Mouse (Mus musculus) brain, embryonic 14.5 days (tissue): ENCODE measurements around the gene Ctu2. TPM values are rescaled to one million over a fixed set of nuclear protein-coding genes. Genes with fewer than 3 reads are reported as not detected.
A peak's percentile ranks its signal among the peaks of the same experiment; 100 is the strongest.

Experiments
- DNase-seq: peaks from one replicate; pipeline ENCODE4 v3.0.0-alpha.2; 2011; ENCODE audit warnings: low read depth
- CTCF ChIP-seq: fragments of 200-500 bp; IDR thresholded peaks from 2 replicates; pipeline ENCODE4 v1.5.1; 2012; ENCODE audit warnings: inconsistent platforms, mild to moderate bottlenecking, moderate library complexity, borderline replicate concordance; ENCODE audit not compliant: insufficient read depth, insufficient read length; ENCODE audit errors: extremely low read depth
- POLR2A ChIP-seq: fragments of 200-500 bp; IDR thresholded peaks from 2 replicates; pipeline ENCODE4 v1.6.1; 2012; ENCODE audit warnings: mild to moderate bottlenecking, inconsistent platforms, borderline replicate concordance; ENCODE audit not compliant: poor library complexity, insufficient read depth, insufficient read length, severe bottlenecking; ENCODE audit errors: extremely low read depth
- polyA plus RNA-seq: library from polyadenylated mRNA; depleted of rRNA; stranded (reverse); fragments of >200 nt; gene quantifications from 2 replicates; pipeline ENCODE4 v1.2.3, GENCODE M21; 2012

Gene Ctu2
- polyA plus RNA-seq, 1 experiment, result 58.5 TPM

DNA sequence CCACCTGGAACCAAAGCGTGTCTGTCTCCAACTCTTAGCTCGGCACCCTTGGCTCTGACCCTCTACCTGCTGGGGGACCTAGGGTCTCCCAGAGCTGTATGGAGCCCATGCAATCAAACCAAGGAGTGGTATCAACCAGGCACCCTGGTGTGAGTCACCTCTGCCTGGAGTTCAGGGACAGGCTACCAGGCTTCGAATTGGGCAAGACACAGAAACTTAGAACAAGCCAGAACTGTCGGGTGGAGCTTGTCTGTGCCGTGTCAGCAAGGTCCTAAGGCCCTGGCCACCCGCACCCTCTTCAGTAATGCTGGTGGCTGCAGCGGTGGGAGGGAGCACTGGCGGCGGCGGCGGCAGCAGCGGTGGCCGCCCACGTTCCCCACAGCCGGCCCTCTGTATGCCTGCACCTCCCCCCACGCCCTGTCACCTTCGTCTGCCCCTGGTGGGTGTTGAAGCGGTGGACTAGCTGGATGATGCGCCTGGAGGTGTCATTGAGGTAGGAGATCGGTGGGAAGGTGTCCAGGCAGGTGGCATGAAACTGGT, 39.3 kb upstream of the Ctu2 start:
- TF ChIP-seq CTCF (no peak), POLR2A (no peak)
- no peak for DNase-seq

DNA sequence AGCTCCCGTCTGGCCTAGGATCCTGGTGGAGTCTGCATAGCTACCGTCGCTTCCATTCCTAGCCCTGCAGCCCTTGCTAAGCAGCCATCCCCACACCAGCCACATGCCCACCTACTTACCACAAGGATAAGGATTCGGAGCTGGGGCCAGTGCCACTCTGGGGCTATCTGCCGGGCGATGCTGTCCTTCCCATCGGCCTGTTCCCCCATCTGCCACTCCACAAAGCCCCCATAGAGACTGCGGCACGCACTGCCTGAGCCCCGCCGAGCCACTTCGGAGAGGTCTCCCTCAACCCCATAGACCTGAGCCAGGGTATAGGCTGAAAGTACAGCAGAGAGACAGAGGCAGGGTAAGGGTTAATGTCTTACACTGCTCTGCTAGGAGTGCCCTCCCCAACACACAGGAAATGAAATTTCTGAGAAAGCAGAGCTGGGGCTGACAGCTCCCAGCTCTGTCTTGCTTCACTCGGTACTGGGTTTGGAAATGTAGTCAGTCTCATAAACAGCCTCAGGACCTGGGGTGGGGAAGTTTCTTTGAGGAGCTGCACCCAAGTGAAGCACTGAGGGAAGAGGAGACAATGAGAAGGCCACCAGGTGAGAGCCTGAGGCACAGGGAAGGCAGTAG, 38.1 kb upstream of the Ctu2 start:
- TF ChIP-seq CTCF, result no peak
- TF ChIP-seq POLR2A, result no peak
- no peak for DNase-seq

GRCm38 (mm10) chr8:122439336-122439735, 36.6 kb upstream of the Ctu2 start:
- DNase-seq, result no peak
- TF ChIP-seq POLR2A, result no peak
- TF ChIP-seq CTCF, result no peak

- TF ChIP-seq POLR2A (no peak), CTCF (no peak)
- DNase-seq, result no peak
Observed at GRCm38 (mm10) chr8:122441326-122441725, 34.6 kb upstream of the Ctu2 start.

GRCm38 (mm10) chr8:122442356-122442755, 33.6 kb upstream of the Ctu2 start:
- DNase-seq, result no peak
- TF ChIP-seq POLR2A (no peak), CTCF (no peak)

DNA sequence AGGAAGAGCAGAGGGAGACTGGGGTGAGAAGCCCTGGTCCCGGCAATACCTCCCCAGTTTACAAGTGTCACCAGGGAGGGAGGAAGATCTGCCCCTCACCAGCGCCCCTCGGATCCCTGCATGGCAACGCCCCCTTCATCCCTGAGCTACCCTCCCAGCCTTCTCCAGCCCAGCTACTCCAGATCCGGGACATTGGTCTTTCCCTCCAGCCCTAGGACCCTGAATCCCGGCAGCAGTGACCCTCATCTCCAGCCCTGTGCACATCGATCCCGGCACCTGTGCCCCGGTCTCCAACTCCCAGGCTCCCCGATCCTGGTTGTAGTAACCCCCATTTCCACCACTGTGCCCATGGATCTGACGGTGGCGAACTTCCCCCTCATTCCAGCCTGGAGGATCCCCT, 33.2 kb upstream of the Ctu2 start:
- DNase-seq, result peak; percentile 25
- TF ChIP-seq CTCF, result no peak

DNA sequence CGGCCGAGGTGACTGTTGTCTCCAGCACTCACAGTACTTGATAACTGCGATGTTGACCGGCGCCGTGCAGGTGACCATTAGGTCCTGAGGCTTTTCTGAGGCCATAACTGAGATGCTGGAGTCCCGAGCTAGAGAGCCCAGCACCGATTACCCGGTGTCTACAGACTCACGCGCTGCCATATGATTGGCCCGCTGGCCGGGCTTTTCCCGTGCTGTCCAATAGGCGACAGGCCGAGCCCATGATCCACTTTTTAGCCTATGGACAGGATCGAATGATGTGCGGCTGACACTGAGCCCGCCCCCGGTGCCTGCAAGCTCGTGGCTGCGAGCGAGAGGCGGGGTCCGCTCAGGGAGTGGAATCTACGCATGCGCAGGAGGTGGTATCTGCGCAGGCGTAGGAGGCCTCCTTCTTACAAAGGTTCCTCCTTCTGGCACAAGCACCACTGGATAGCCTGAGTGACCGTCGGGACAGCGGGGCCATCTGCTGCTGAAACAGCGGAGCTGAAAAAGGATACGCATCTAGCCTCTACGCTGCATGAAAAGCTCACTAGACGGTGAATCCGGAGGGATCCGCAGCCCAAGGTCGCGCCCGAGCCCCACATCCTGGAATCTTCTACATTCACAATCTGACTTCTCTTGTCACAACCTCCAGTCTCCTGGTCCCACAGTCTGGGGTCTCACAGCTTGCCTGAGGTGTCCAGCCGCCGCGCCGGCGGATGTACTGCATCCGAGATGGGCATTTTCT, 32.5 kb upstream of the Ctu2 start, which contains the start of gene Mvd:
Mvd (minus strand) TSS at position 161 of the 745 bp plus-strand sequence.
- TF ChIP-seq CTCF (no peak), POLR2A (peak; percentile 75; the same call in 1 of the 2 replicates)
- DNase-seq, result peak; percentile 100

DNA sequence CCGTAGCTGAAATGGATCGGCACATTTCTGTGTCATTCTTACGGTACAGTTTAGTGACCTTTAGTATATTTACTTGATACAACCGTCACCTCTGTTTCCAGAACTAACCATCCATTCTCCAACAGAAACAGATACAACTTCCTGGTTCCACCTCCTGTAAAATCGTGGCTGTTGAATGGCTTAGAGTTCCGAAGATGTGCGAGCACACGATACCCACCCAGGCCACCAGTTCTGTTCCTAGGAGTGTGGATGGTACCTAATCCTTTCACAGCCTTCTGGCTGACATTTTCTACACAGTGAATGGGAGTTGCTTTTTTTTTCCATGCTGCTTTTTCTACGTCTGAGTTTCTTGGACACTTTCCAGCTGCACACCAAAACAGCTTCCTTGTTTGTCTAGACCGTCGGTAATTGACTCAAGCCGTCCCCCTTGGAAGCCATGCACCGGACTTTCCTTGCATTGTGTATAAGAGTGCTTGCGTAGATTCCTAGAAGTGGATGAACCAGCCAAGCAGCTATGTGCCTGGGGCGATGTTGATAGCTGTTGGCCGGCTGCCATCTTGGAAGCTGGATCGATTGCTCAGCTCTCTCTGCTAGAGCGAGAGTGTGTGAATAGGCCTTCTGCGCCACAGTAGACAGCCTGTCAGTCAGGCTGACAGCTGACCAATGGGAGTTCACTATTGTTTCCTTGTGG, 31.7 kb upstream of the Ctu2 start:
- peak; percentile 97 for DNase-seq
- TF ChIP-seq CTCF (no peak), POLR2A (peak; percentile 19; the same call in 1 of the 2 replicates)

- DNase-seq, result no peak
- TF ChIP-seq POLR2A (no peak), CTCF (no peak)
Observed at GRCm38 (mm10) chr8:122445203-122445602, 30.7 kb upstream of the Ctu2 start.

DNA sequence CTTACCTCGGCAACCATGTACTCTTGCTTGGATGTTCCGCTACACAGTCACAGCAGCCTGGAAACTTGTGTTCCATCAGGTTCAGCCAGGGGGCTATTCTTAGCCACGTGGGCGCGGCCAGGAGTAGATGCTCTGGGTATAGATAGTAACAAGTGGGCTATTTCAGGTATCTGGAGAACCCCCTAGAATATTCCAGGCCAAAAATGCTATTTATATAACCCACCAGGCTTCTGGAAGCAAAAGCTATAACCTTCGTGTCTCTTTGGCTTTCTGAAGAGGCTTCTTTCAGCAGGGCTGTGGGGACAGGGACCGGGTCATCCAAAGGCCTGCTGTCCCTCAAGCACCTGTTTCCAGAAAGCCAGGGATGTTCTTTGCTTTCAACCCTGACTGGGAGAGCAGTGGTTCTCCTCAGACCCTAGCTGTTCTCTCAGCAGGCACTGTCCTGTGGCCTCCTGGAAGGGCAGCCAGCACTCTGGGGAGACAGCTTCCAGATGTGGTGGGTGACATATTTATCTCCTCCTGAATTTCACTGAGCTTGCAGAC, 24.7 kb upstream of the Ctu2 start:
- no peak for DNase-seq
- no peak for TF ChIP-seq POLR2A
- TF ChIP-seq CTCF, result no peak

GRCm38 (mm10) chr8:122452154-122452553, 23.8 kb upstream of the Ctu2 start:
- no peak for DNase-seq
- no peak for TF ChIP-seq POLR2A
- no peak for TF ChIP-seq CTCF
